Mouse (Mus musculus): ENCODE results near the gene Gtsf1l.

- TF ChIP-seq GATA1 (IDR thresholded peaks at IDR 0.05; ENCODE audit: low read length): no peak
- no peak for TF ChIP-seq TAL1 (IDR thresholded peaks at IDR 0.05; ENCODE audit: low read length)
Measured at GRCm38 (mm10) chr2:163102216-163102615, 14.6 kb upstream of the Gtsf1l start.
